Mouse (Mus musculus) cerebellum, adult 8-10 months (tissue): Measurements from ENCODE around the gene Mnd1.

ENCODE experiments used
- DNase-seq: peaks from one replicate; pipeline ENCODE4 v3.0.0; 2022

The Mnd1 gene

DNA sequence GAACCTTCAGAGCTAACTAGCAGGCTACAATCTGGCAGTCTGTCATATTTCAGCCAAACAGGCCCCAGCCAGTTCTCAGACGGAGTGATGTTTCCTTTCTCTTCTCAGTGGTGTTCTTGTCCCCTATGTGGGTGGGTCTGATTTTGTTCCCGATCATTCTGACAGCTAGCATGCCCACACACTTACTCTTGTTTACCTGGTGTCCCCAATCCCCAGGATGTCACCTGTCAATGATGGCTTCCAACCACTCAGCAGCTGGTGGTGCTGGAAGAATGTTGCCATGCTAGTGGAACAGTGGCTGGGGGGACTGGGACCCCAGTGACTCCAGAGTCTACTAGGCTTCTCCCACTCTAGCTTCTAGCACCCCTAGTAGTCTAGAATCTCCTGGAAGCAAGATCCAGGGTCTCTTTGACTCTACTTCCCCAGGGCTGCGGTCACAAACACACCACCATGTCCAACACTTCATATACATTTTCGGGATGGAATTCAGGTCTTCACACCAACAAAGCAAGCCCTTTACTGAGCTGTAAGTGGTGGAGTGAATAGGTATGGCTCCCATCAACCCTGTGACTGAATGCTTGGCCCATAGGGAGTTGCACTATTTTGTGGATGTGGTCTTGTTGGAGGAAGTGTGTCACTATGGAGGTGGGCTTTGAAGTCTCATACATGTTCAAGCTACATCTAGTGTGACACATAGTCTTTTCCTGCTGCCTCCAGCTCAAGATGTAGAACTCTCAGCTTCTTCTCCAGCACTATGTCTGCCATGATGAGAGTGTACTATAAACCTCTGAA is 2.2 kb upstream of the Mnd1 start:
- no peak for DNase-seq

GRCm38 (mm10) chr3:84157011-84157410 is 1.4 kb upstream of the Mnd1 start:
- no peak for DNase-seq

DNA sequence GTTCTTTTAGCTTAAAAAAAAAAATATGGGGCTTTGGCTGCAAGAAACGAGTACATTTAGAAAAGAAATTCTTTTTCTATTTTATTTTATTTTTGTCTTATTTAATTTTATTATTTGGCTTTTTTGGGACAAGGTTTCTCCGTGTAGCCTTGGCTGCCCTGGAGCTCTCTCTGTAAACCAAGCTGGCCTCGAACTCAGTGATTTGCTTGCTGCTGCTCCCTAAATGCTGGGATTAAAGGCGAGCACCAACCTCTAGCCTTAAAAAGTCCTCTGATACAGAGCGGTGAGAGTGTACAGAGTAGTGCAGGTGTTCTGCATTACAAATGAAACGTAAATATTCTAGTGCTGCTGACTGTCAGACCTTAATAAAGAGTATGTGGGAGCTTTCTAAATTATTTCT is 519 bp upstream of the Mnd1 start:
- DNase-seq, result no peak

DNA sequence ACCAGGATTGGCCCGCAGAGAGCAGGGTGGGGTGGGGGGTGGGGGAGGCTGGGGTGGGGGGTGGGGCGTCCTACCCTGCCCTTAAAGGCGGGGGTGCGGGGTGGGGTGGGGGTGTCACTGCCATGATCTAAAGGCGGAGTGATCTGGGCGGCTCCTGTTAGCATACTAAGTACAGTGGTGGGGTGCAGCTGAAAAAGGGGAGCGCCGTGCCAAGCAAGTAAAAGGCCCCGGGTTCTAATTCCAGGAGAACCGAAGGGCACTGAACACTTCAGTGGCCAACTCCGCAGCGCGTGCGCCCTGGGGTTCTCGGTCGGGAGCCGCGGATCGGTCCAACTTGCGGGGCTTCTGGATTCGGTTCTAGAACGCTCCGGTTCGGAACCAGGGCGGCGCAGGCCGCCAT is 440 bp downstream of the Mnd1 start:
- DNase-seq, result no peak

GRCm38 (mm10) chr3:84154721-84155141 is 855 bp downstream of the Mnd1 start:
- no peak for DNase-seq

- no peak for DNase-seq
Observed at GRCm38 (mm10) chr3:84149831-84150230, 5.8 kb downstream of the Mnd1 start.

DNA sequence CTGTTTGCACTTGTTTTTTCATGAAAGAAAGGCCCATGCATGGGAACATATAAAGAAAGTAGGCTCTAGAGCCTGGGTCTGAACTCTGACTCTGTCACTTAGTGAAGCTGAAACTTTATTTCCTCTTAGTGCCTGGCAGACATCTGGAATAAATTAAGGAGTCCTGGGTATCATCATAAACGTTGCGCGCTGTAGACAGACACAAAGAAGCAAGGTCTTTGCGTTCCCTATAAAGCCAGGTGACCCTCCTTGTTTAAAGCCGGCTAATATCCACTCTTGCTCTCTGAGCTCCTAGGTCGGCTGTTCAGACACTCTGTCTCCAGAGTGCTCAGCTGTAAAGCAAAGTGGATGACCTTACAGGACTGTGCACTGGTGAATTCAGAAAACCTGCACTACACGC is 14.6 kb downstream of the Mnd1 start:
- no peak for DNase-seq

DNA sequence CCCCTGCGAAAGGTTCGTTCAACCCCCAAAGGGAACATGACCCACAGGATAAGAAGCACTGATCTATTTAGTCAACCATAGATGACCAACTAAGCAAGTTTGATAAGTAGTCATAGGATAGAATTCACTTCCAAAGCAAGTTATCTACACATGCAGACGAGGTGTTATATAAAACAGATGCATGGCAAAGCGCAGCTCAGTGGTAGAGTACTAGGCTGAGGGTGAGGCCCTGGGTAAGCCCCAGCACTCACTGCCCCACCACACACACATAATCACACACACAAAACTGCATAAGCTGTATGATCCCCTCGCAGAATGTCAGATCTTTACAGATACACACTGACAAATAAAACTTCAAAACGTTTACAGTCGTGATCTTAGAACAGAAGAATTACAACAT is 19.1 kb downstream of the Mnd1 start:
- no peak for DNase-seq

GRCm38 (mm10) chr3:84135933-84136332 is 19.7 kb downstream of the Mnd1 start:
- no peak for DNase-seq

- no peak for DNase-seq
Observed at GRCm38 (mm10) chr3:84135387-84135786, 20.2 kb downstream of the Mnd1 start.

GRCm38 (mm10) chr3:84131369-84131768 is 24.2 kb downstream of the Mnd1 start:
- no peak for DNase-seq

DNA sequence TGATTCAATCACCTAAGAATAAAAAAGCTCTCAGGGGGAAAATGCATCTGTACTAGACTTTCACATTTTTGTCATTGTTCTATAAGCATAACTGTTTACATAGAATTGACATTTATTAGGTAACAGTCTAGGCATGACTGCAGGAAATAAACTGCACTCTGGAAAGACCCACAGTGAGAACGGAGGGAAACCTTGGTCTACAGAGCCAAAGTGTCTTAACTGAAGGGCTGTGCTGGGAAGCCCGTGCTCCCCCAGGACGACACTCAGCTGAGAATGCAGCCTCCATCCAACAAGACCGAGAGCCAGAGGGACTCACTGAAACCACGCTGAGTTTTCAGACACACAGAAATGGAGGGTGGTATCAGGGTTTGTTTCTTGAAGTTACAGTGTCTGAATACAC is 24.8 kb downstream of the Mnd1 start:
- DNase-seq, result no peak

DNA sequence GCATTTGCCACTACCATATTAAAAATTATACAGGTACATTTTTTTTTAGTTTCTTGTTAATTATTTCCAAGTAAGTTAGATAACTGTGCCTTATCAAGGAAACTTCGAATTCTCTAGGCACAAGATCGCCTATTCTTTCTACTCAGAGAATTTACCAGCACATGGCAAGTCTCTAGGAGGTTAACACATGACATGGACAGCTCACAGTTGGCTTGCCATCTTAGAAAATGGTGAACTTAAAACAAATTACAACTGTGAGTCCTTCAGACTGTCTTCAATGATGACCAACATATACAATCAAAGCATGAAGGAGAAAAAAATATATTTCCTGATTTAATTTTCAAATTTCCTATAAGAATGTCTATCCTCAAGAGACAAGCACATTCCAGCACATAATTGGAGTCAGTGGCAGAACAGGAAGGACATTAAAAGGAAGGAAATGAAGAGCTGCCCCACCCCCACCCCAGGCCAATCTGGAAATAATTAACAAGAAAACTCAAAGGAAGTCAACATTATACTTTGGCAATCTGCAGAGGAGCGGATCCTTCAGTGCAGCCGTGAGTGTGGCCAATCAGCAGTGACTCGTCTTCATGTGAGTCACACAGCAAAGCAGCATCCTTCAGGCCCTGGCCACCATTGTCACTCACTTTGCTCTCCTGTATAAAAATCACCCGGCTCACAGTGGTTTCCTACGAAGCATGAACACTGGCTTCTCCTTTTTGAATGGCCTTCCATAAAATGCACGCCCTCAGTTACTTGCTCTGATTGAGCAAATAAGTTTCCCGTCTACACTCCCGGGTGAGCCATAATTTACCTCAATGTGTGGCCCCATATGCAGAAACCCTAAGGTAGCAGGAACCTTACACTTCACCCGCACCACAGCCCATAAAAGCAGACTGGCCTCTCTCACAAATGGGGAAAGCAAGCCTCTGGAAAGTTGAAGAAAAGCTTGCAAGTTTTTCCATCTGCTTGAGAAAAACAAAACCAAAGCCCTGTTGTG is 26.4 kb downstream of the Mnd1 start:
- no peak for DNase-seq

GRCm38 (mm10) chr3:84127431-84127830 is 28.2 kb downstream of the Mnd1 start:
- DNase-seq, result no peak

DNA sequence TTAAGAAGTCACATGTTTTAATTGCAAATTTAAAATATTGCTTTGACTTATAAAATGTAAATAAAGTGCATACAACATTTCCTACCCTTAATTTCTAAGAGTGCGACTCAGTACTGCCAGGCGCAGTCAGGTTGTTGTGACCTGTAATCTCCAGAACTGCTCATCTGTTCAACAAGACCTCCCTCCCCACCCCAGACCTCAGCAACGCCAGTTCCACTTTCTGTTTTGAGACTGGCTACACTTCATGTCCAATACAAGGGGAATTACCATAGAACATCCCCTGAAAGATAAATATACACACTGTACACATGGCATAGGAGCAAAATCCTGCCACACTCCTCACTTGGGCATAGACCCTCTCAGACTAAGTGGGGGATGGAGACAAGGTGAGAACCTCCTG is 28.9 kb downstream of the Mnd1 start:
- no peak for DNase-seq

DNA sequence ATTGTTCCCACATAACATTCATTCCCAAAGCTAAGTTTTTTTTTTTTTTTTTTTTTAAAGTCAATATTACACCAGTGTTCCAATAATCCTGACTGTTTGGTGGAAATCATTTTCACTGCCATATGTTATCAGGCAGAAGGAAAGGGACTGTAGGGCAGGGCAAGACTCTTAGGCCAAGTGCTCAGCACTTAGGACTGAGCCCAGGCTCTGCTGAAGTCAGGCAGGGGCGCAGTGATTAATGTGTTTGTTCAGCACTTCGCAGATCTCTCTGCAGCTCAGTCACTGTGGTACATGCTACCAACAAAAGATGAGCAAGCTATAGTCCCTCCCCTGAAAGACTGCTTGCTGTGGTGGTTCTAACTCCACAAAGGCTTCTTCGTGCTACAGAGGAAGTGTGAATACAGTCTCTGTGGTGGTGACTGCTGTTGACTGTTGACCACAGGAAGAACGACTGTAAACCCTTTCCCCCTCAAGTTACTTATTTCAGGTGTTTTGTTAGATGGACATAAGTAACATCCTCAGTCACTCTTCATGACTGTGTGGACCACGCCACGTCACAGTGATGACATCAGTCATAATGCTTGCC is 29.8 kb downstream of the Mnd1 start:
- DNase-seq, result no peak

GRCm38 (mm10) chr3:84123461-84123860 is 32.1 kb downstream of the Mnd1 start:
- peak; percentile 3 for DNase-seq

DNA sequence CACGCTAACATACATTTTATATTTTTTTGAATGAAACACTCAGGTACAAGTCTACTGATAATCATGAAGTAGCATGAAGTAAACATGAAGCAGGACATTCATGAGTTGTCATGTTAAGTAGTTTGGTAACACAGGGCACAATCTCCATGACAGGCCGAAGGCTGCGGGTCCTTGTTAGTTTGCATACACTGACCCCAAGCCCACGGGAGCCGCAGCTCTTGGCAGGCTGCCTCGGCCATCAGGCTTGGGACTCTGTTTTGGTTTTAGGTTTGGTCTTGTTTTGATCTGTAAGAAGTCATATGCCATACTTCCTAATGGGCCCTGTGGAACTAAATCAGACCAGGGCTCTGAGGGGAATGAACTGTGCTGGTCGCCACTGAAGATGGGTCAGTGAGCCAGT is 36.9 kb downstream of the Mnd1 start:
- DNase-seq, result no peak

DNA sequence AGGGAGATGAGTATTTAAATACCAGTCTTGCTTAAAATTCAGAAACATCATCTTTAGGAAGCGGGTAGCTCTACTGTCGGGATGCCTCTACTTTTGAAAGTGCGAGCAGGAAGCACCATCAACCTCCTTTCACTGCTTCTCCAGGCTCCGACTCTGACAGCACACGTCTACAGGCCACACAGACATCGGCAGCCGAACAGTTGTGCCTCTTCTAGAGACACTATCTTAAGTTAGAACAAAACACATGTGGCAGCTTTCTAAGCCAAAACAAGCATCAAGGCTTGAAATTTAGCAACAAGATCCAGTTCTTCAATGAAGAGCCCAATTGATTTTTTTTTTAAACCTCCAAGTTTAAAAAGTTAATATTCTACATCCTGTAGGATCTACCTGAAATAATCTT is 37.4 kb downstream of the Mnd1 start:
- no peak for DNase-seq

DNA sequence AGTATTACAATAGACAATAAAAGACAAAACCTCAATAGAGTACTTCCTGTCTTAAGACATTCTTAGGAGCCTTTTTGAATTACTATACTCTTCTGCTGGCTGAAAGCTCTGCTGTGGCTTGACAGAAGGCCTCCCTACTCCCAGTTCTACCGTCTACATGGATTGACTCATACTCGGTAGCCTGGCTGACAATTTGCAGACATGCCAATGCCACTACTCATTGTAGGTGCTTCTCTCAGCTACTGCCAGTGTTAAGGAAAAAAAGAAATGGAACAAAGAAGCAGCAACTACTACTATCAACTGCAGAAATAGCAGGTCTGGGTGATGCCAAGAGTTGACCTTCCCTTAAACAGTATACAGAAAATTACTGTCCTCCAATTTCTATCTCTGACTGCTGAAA is 47.0 kb downstream of the Mnd1 start:
- DNase-seq, result no peak

DNA sequence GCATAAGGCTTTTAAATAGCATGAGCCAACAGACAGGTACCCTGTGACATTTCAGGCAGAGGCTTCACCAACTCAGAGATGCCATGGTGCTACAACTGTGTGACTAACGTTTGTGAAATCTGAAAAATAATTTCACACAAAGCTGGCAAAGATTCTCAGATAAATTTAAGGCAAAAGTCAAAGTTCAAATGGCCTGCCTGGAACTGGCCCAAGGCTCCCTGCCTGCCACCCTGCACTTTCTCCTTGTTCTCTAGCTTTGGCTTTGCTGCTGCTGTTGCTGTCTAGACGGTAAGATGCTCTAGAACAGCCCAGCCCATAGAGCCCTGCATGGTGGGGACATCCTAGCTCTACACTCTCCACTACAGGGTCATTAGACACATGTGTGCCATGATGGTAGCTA is 49.5 kb downstream of the Mnd1 start:
- no peak for DNase-seq

GRCm38 (mm10) chr3:84103536-84103935 is 52.0 kb downstream of the Mnd1 start:
- no peak for DNase-seq

GRCm38 (mm10) chr3:84092875-84093274 is 62.7 kb downstream of the Mnd1 start:
- DNase-seq, result no peak

- peak; percentile 2 for DNase-seq
Observed at GRCm38 (mm10) chr3:84090982-84091381, 64.6 kb downstream of the Mnd1 start.
